Mouse (Mus musculus): ENCODE measurements around the gene Rgl3. TPM values are rescaled to one million over a fixed set of nuclear protein-coding genes. Genes with fewer than 3 reads are reported as not detected.

The Rgl3 gene
- total RNA-seq (2012; rRNA removed) (not detected in 2 replicates), total RNA-seq (2014; rRNA removed) (not detected in 2 replicates), polyA plus RNA-seq (2012; ENCODE audit: insufficient read length, low read depth) (not detected in 2 replicates)

DNA sequence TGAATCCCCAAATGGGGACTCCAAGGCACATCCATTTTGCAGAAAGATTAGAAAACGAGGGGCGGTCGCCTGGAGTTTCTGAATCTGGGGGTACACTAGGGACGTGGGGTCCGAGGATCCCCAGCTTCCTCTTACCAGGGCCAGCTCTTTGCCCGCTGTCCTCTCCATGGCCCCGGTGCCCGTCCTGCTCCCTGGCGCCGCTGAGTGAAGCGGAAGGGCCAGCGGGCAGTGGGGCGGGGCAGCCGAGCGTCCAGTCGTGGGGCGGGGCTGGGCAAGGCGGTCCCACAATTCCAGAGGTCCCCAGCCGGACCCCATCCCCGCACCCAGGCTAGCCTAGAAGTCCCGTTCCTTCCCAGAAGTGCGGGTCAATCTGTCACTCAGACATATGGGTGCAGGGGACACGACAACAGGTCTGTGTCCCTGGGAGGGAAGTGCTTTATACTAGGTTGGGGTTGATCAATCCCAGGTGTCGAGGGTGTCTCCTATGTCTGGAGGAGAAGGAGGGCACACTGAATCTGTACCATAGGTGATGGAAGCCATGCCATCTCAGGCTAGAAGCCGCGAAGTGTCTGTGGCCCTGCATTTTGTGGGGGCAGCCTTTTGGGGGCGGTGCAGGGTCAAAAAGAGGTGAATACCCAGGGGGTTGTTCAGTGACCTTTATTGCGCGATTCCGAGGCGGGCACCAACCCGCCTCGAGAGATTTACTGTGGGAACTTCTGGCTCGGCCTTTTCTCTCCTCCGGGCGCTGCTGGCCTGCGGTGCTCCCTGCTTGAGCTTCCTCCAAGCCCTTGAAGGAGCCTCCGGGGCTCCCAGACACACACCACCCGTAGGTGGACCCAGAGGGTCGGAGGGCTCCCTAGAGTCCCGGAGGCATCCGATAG, at the start of gene Rgl3:
TSS of gene Rgl3 (minus strand) at position 217 of the 881 bp plus-strand sequence.
- dilution Hi-C loops (cut with MboI; ENCODE audit: extremely low pct_ligation_motif_present, extremely low pct_unique_long_range_greater_than_20kb, low sequenced_read_pairs) (no loop called here), in situ Hi-C loops (cut with MboI; ENCODE audit: low pct_ligation_motif_present, low pct_unique_long_range_greater_than_20kb, low sequenced_read_pairs) (no loop called here)
- Histone ChIP-seq H3K4me3 (replicated peaks in 1 of 3; ENCODE audit: low read depth in 2 of 3, low read length in 2 of 3, poor library complexity in 1 of 3) (no peak within 1 kb of the TSS), H3K36me3 (replicated peaks in 1 of 2; ENCODE audit: control insufficient read depth in 1 of 2, insufficient read depth in 1 of 2, low read length in 1 of 2) (no peaks in the 10 kb centered on the region), H3K79me2 (replicated peaks; ENCODE audit: control insufficient read depth, extremely low read depth, insufficient read depth, poor library complexity, severe bottlenecking) (no peaks in the 10 kb centered on the region), H3K27ac (ENCODE audit: insufficient read depth, low read depth) (no peak within 1 kb of the TSS), H3K9ac (ENCODE audit: insufficient read depth, low read depth) (no peak within 1 kb of the TSS), H3K9me3 (replicated peaks; ENCODE audit: low read length) (no peaks in the 10 kb centered on the region), H3K27me3 (replicated peaks) (peaks cover 77% of the 10 kb centered on the region), H3K4me1 (ENCODE audit: control insufficient read depth in 1 of 2, insufficient read depth in 2 of 2) (no peaks in the 10 kb centered on the region), H3K4me2 (ENCODE audit: insufficient read depth, low read depth, poor library complexity, severe bottlenecking) (no peak within 1 kb of the TSS)
- DNase-seq (ENCODE audit: extremely low read depth) = no peak
- TF ChIP-seq MAFK (IDR thresholded peaks at IDR 0.05; ENCODE audit: insufficient replicate concordance, low read length) (no peak), POLR2A (IDR thresholded peaks at IDR 0.05; ENCODE audit: low read depth, low read length) (no peak), RAD21 (IDR thresholded peaks at IDR 0.05; ENCODE audit: low read depth, low read length) (no peak), NRF1 (IDR thresholded peaks at IDR 0.05; ENCODE audit: low read depth, low read length) (no peak), RCOR1 (conservative IDR thresholded peaks at IDR 0.05; ENCODE audit: low read depth, low read length) (no peak), JUND (conservative IDR thresholded peaks at IDR 0.05; ENCODE audit: low read depth, low read length) (no peak)

DNA sequence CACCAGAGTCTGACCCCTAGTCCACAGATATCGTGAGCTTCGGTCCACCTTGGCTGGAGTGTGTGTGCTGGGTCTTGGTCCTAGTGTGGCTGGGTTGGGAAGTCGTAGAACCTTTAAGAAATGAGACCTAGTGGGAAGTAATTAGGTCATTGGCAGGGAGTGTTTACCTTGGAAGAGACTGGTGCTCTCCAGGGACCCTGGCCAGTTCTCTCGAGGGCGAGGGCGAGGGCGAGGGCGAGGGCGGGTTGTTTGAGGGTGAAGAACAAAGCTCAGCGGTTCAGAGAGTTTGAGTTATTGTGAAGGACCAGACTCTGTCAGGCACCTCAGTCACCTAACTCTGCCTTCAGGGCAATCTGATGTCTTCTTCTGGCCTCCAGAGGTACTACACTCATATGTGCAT, 48.6 kb upstream of the Rgl3 start:
- no peak overlapping the region for H3K4me2 ChIP-seq (ENCODE audit: insufficient read depth, low read depth, poor library complexity, severe bottlenecking)
- dilution Hi-C loops (cut with MboI; ENCODE audit: extremely low pct_ligation_motif_present, extremely low pct_unique_long_range_greater_than_20kb, low sequenced_read_pairs) (no loop called here), in situ Hi-C loops (cut with MboI; ENCODE audit: low pct_ligation_motif_present, low pct_unique_long_range_greater_than_20kb, low sequenced_read_pairs) (no loop called here)
- H3K27me3 ChIP-seq (replicated peaks) = peaks cover 1% of the 10 kb centered on the region
- H3K9me3 ChIP-seq (replicated peaks; ENCODE audit: low read length) = peaks cover 3% of the 10 kb centered on the region
- H3K4me1 ChIP-seq (ENCODE audit: control insufficient read depth in 1 of 2, insufficient read depth in 2 of 2) = peaks cover 0 to 8% of the 10 kb centered on the region in 2 experiments; a peak in 1 of 4 replicates
- TF ChIP-seq PAX5 (IDR thresholded peaks at IDR 0.05; ENCODE audit: low read length) = no peak
- TF ChIP-seq POLR2AphosphoS2 (IDR thresholded peaks at IDR 0.05; ENCODE audit: low read depth, low read length) = no peak
- no peak for TF ChIP-seq SIN3A (IDR thresholded peaks at IDR 0.05; ENCODE audit: low read length)
- no peaks in the 10 kb centered on the region for H3K36me3 ChIP-seq (replicated peaks in 1 of 2; ENCODE audit: control insufficient read depth in 1 of 2, insufficient read depth in 1 of 2, low read length in 1 of 2)
- DNase-seq (ENCODE audit: extremely low read depth) = no peak
- H3K9ac ChIP-seq (ENCODE audit: insufficient read depth, low read depth) = no peak overlapping the region
- H3K27ac ChIP-seq (ENCODE audit: insufficient read depth, low read depth) = no peak overlapping the region
- no peak overlapping the region for H3K4me3 ChIP-seq (replicated peaks in 1 of 3; ENCODE audit: low read depth in 2 of 3, low read length in 2 of 3, poor library complexity in 1 of 3)
- no peaks in the 10 kb centered on the region for H3K79me2 ChIP-seq (replicated peaks; ENCODE audit: control insufficient read depth, extremely low read depth, insufficient read depth, poor library complexity, severe bottlenecking)

DNA sequence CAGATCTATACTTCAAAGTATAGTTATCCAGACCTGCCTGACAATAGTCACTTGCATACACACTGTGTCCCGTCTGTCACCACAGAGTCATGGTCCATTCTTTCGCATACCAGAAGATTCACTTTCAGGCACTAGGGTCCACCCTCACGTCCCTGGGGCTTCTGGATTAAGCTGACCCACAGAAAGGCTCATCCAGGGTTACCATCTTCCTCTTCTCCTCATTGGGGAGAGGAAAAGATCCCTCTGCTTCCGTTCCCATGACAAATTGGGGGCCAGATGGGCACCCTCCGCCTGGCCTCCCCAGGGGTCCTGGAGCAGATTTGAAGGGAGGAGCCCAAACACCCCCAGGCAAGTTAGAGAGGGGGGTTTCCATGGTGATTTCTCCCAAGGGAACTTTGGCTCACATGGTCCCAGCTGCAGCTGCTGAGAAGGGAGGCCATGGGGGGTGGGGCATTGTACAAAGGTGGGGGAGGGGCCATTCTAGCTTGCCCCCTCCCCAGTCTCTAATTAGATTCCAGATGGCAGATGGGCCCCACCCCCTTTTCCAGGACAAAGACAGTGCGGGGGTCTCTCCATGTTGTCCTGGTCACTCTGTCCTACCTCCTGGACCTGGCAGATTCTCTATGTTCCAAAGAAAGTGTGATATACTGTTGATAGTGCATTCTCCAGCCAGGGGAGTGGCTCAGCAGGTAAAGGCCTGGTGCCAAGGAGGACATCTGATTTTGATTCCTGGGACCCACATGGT, 46.2 kb upstream of the Rgl3 start:
- in situ Hi-C loops (cut with MboI; ENCODE audit: low pct_ligation_motif_present, low pct_unique_long_range_greater_than_20kb, low sequenced_read_pairs) (no loop called here), dilution Hi-C loops (cut with MboI; ENCODE audit: extremely low pct_ligation_motif_present, extremely low pct_unique_long_range_greater_than_20kb, low sequenced_read_pairs) (no loop called here)

More for the DNA sequence above, 46.2 kb upstream of the Rgl3 start:
- H3K9ac ChIP-seq (ENCODE audit: insufficient read depth, low read depth) = no peak overlapping the region
- H3K27ac ChIP-seq (ENCODE audit: insufficient read depth, low read depth) = no peak overlapping the region
- peaks cover 2% of the 10 kb centered on the region for H3K9me3 ChIP-seq (replicated peaks; ENCODE audit: low read length)
- DNase-seq (ENCODE audit: extremely low read depth) = no peak
- peaks cover 1% of the 10 kb centered on the region for H3K27me3 ChIP-seq (replicated peaks)
- H3K79me2 ChIP-seq (replicated peaks; ENCODE audit: control insufficient read depth, extremely low read depth, insufficient read depth, poor library complexity, severe bottlenecking) = no peaks in the 10 kb centered on the region
- peaks cover 0 to 8% of the 10 kb centered on the region in 2 experiments; a peak in 1 of 4 replicates for H3K4me1 ChIP-seq (ENCODE audit: control insufficient read depth in 1 of 2, insufficient read depth in 2 of 2)
- H3K4me2 ChIP-seq (ENCODE audit: insufficient read depth, low read depth, poor library complexity, severe bottlenecking) = no peak overlapping the region
- no peaks in the 10 kb centered on the region for H3K36me3 ChIP-seq (replicated peaks in 1 of 2; ENCODE audit: control insufficient read depth in 1 of 2, insufficient read depth in 1 of 2, low read length in 1 of 2)
- TF ChIP-seq ZMIZ1 (IDR thresholded peaks at IDR 0.05; ENCODE audit: low read depth, low read length) (no peak), MXI1 (IDR thresholded peaks at IDR 0.05; ENCODE audit: low read depth, low read length) (no peak)
- no peak overlapping the region for H3K4me3 ChIP-seq (replicated peaks in 1 of 3; ENCODE audit: low read depth in 2 of 3, low read length in 2 of 3, poor library complexity in 1 of 3)
